Mouse (Mus musculus): ENCODE measurements around the gene Adamts9.

DNA sequence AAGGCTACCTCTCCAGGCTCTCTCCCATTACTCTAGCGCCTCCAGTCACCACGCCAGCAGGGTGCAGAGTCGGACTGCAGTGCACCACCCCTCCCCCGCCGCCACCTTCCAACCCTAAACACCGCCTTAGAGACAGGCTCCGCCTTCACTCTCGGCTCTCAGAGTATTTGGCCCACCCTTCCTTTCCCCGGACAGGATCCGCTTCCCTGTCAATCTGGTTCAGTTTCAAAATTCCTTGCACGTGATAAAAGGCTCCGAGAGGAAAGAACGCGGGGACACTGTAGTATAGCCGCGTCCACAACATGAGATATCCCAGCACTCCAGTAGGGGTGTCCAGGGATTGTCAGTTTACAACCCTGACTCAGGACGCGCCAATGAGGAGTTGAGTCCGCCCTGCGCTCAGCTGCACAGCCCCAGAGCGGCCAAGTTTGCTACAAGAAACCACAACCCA is 2.0 kb downstream of the Adamts9 start:
- TF ChIP-seq POLR2A (IDR thresholded peaks at IDR 0.05; ENCODE audit: borderline replicate concordance, insufficient read depth, low read length) (no peak), CTCF (IDR thresholded peaks at IDR 0.05; ENCODE audit: borderline replicate concordance, insufficient read depth, low read depth, low read length) (no peak)

Data from cerebellum, adult 2 months (tissue).